Mouse (Mus musculus) A20 (cell line): Measurements from ENCODE around the gene Chst14.

Source experiments
- DNase-seq: peaks from one replicate; pipeline ENCODE4 v3.0.0-alpha.2; 2011; ENCODE audit warnings: low read depth, low spot score

Gene Chst14

GRCm38 (mm10) chr2:118905433-118906117, 20.7 kb upstream of the Chst14 start:
- peak; percentile 88 for DNase-seq

- DNase-seq, result no peak
These were observed 20.2 kb upstream of the Chst14 start for GRCm38 (mm10) chr2:118906118-118906492.

- no peak for DNase-seq
These were observed 18.5 kb upstream of the Chst14 start for GRCm38 (mm10) chr2:118907781-118908180.

- DNase-seq, result no peak
These were observed 17.1 kb upstream of the Chst14 start for GRCm38 (mm10) chr2:118909151-118909550.

GRCm38 (mm10) chr2:118910605-118911278, 15.6 kb upstream of the Chst14 start:
- no peak for DNase-seq

GRCm38 (mm10) chr2:118912706-118913105, 13.6 kb upstream of the Chst14 start:
- no peak for DNase-seq

GRCm38 (mm10) chr2:118913551-118914276, 12.6 kb upstream of the Chst14 start:
- no peak for DNase-seq

- DNase-seq, result no peak
These were observed 11.6 kb upstream of the Chst14 start for GRCm38 (mm10) chr2:118914685-118915084.

- DNase-seq, result no peak
These were observed 9.9 kb upstream of the Chst14 start for GRCm38 (mm10) chr2:118916436-118916835.

- DNase-seq, result no peak
These were observed 7.8 kb upstream of the Chst14 start for GRCm38 (mm10) chr2:118918543-118918942.

GRCm38 (mm10) chr2:118920428-118920827, 5.9 kb upstream of the Chst14 start:
- DNase-seq, result no peak

- DNase-seq, result no peak
These were observed 344 bp upstream of the Chst14 start for GRCm38 (mm10) chr2:118925952-118926351.

- DNase-seq, result no peak
These were observed 873 bp downstream of the Chst14 start for GRCm38 (mm10) chr2:118926998-118927739.

- peak; percentile 60 for DNase-seq
These were observed 15.0 kb downstream of the Chst14 start for GRCm38 (mm10) chr2:118941341-118941740.

GRCm38 (mm10) chr2:118943232-118943631, 16.9 kb downstream of the Chst14 start:
- DNase-seq, result no peak

GRCm38 (mm10) chr2:118948818-118949217, 22.5 kb downstream of the Chst14 start:
- no peak for DNase-seq

GRCm38 (mm10) chr2:118949699-118950098, 23.4 kb downstream of the Chst14 start:
- DNase-seq, result no peak

- no peak for DNase-seq
These were observed 30.2 kb downstream of the Chst14 start for GRCm38 (mm10) chr2:118956497-118956896.

- no peak for DNase-seq
These were observed 33.3 kb downstream of the Chst14 start for GRCm38 (mm10) chr2:118959644-118960043.

GRCm38 (mm10) chr2:118960413-118960812, 34.1 kb downstream of the Chst14 start:
- DNase-seq, result no peak

GRCm38 (mm10) chr2:118961546-118961945, 35.2 kb downstream of the Chst14 start:
- no peak for DNase-seq
